Mouse (Mus musculus) layer of hippocampus, postnatal 14 days (tissue): Measurements from ENCODE around the gene Vmn2r60. TPM values are rescaled to one million over a fixed set of nuclear protein-coding genes. Genes with fewer than 3 reads are reported as not detected.
"Not testable (repeated sequence)": the region's sequence is repeated elsewhere in the genome, so short reads cannot be mapped to it uniquely, and the experiment has no call there.

ENCODE experiments used
- DNase-seq, 2 experiments: peaks; one replicate each; pipeline ENCODE4 v3.0.0; 2021 to 2022; ENCODE audit warnings: low spot score in 2 of 2, mixed read lengths in 1 of 2
- long read RNA-seq, 2 experiments: library from polyadenylated mRNA; stranded (forward); transcript quantifications; one replicate each; pipeline ENCODE4 v2.0.0; 2021
- total RNA-seq, 2 experiments: library from RNA; stranded (reverse); gene quantifications; 2 replicates each; pipeline ENCODE4 v1.2.3; 2021

Vmn2r60 gene
- under 1 TPM; 0.07 to 0.09 TPM for total RNA-seq
- long read RNA-seq, experiment 1, result 0 reads
- long read RNA-seq, experiment 2, result 0 reads

- no peak for DNase-seq
These were observed at the start of gene Vmn2r60 for GRCm38 (mm10) chr7:42107470-42107869. Gene Vmn2r60 (plus strand): TSS chr7:42107770.

GRCm38 (mm10) chr7:42058923-42059322, 48.6 kb upstream of the Vmn2r60 start, which contains the start of gene Vmn2r59:
Gene Vmn2r59 (minus strand): TSS chr7:42059023.
- no peak for DNase-seq

GRCm38 (mm10) chr7:42107061-42107460, 509 bp upstream of the Vmn2r60 start:
- DNase-seq, result not testable (repeated sequence)

Other genes starting within 250 kb of the Vmn2r60 start
- gene Vmn2r58, start 235.1 kb upstream of the Vmn2r60 start, total RNA-seq, result not detected
- gene Vmn2r59, start 48.7 kb upstream of the Vmn2r60 start, total RNA-seq, result under 1 TPM in 1 of 2 experiments, not detected in 1; 0.05 TPM
- not detected for gene Vmn2r61, start 152.3 kb downstream of the Vmn2r60 start, total RNA-seq